Mouse (Mus musculus): Measurements from ENCODE around the gene Gm28051.
A peak's percentile ranks its signal among the peaks of the same experiment; 100 is the strongest.

Gene Gm28051

DNA sequence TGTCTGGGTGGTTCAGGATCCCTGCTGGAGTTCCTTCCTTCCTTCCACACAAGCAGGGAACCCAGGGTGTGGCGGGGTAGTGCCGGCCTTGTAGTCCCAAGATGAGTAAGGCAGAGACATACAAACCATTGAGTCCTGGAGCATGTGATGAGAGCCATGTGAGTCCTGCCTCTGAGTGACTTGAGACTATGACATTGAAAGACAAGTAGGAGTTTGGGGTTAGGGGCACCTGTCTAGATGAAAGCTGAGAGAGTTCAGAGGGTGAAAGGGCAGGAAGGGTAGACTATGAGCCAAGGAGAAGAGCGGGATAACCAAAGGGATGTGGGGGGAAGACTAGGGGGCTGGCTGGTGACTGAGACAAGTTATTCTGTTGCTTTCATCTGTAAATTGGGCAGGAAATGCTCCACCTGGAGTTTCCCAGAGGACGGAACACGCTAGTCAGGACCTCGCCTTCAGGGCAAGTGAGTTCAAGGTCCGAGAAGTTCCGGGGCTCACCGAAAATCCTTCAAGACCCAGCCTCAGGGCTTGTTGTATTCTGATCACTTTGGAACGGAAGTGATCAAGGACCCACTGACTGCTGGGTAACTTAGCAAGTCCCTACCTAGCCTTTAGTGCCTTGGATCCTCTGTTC, 50.6 kb downstream of the Gm28051 start:
- DNase-seq (ENCODE audit: low read depth, low spot score): peak; percentile 97

DNA sequence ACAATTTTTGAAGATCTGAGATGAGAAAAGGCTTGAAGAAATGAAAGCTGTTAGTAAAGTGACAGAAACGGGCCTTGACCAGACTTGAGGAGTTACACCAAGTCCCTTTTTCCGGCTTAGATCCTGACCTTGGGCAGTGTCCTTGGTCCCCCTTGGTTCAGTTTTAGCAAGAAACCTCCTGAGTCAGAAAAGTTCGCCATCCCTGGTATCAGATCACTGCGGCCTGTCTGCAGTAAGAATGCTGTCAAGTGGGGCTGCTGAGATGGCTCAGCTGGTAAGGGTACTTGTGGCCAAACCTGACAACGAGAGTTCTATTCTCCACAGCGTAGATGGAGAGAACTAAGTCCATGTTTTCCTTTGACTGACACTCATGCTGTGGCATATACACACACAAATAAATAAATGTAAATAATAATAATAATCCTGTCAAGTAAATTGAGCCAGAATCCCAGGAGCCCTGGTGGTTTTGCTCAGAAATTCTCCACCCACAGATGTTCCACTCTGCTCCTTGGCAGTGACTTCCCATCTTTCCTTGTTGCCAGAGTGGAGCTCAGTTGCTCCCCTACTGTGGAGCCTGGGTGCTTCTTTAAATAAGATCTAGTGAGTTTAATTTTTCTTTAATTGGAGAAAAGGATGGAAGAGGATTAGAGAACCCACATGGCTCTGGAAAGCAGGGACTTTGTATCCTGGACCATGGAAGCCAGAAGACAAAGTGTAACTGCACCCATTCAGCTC, 51.5 kb downstream of the Gm28051 start:
- peak; percentile 60 for DNase-seq (ENCODE audit: low read depth, low spot score)

DNA sequence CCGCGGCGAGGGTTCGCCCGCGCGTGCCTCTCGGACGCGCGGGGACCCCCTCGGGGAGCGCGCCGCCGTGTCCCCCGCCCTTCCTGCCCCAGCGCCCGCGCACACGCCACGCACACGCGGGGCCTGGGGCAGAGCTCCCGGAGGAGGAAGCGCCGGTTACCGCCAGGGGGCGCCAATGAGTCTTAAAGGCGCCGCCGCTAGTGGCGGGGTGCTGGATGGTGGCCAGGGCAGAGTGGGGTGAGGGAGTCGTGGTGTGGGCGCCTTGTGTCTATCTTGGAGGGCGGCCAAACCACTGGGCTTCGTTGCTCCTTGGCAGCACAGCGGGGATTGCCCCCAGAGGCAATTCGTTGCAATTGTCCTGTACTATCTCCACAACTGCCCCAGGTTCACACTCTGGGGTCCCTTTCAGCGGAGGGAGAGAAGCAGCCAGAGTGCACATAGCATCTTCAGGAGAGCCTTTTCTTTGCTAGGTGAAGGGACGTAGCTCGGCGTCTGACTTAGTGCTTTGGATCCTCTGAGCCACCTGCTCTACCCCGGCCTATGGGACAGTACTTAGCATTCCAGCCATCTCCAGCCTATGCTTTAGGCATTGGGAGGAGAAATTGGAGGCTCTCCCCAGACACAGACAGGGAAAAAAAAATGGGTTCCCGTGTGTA, 52.2 kb downstream of the Gm28051 start:
- peak; percentile 75 for DNase-seq (ENCODE audit: low read depth, low spot score)

DNA sequence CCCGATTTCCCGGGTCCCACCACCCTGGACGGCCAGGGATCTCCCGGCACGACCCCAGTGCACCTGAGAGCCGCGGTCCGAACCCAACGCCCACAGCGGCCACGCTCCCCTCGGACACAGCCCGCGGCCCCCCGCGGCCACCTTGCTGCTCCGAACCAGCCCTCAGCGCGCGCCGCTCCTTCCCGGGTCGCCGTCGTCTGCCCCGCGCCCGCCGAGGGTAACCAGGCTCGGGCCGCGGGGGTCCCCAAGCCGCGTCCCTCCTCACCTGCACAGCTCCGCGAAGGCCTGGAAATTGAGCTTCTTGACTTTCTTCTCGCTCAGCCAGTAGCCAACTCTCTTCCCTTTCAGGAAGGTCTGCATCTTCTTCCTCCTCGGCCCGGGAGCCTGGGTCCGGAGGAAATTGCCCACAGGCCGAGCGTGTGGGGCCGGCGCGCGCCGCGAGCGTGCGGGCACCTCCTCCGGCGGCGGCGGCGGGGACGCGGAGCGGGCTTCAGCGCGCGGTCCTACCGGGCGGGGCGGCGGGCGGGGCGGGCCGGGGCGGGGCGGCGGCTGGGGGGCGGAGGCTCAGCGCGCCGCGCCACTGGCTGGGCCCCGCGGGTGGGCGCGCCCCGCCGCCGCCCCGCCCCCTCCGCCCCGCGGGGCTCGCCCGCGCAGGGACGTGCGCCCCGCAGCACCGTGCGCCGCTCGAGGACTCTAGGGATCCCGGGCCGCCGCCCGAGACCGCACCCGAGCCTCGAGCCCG, 52.9 kb downstream of the Gm28051 start, which contains the start of gene Itpk1:
Gene Itpk1 (minus strand): TSS at position 474 of the 742 bp plus-strand sequence.
- DNase-seq (ENCODE audit: low read depth, low spot score): peak; percentile 39

DNA sequence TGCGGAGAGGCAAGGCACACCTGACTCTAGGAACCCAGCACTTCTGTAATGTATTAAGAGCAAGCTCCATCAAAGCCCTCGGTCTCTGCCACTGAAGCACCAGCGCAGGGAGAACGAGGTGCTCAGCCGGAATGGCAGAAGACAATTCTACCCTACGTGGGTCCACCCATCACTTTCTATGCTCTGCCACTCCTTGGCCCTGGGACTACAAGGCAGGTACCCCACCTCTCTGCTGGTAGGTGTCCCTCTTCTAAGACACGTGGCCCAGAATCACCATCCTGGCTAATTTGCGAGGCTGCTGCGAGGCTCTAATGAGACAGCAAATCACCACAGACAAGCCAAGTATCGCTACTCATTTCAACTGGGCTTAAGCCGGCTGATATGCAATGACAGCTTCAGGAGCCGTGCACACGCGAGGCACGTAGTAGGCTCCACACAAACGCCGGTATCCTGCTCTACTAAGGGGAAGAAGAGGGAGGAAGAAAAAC, 53.6 kb downstream of the Gm28051 start:
- DNase-seq (ENCODE audit: low read depth, low spot score): no peak

DNA sequence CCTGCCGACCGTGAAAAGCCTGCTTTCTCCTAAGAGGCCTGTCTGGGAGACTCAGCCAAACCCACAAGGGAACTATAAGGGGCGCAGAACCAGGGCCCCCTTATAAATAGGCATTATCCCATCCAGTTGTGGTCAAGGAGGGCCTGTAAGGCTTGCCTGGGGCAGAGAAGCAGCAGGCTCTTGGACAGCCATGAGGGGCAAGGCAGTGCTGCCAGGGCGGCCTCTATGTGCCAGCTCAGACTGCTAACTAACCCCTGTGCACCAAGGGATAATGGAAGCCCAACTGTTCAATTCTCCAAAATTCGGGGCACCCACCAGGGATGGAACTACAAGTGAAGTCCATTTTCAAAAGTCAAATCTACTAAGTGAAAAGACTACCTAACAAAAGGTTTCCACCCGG, 54.1 kb downstream of the Gm28051 start:
- no peak for DNase-seq (ENCODE audit: low read depth, low spot score)

DNA sequence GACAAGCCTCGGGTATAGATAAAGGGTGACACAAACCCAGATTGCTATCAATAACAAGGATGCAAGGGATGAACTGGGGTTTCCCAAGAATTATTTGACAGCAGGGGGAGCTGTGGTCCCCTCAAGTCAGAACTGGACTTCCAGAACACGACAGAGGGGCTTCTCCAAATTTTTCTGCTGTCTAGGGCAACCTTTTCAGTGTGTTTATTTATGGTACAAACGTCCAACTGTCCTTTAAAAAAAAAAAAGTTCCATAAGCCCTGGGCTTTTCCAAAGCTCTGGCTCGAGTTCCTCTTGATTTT, 54.5 kb downstream of the Gm28051 start:
- DNase-seq (ENCODE audit: low read depth, low spot score): peak; percentile 71

DNA sequence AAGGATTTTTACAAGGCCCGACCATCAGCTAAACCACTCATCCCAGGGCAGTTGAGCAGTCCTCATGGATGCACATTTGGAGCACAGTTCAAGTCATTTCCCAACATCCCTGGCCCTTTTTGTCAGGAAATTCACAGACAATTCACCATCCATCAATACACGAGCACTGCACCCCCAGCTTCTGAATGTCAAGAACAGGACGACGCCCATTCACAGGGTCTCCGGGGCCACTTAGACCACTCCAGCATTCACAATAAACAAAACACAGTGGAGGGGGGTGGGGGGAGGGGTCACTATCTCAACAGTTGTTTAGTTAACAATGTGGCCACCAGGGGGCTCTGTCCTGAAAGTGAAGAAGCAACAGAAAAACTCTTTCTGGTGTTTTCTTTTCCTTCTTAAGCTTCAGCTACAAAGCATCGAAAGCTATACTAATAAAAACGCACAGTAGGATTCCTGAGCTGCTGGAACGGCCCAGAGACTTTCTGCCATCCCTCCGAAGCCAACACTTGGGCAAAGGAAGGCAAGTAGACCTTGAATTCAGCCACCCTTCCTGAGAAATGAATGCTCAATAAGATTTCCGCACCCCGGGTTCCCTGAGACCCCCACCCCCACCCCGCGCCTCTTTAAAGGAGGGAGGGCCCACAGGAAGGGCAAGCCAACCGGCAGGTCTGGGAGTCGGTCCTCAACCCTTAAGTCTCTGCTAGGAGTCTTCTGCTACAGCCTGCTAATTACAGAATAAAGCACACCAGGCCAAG, 55.0 kb downstream of the Gm28051 start:
- DNase-seq (ENCODE audit: low read depth, low spot score): peak; percentile 89

DNA sequence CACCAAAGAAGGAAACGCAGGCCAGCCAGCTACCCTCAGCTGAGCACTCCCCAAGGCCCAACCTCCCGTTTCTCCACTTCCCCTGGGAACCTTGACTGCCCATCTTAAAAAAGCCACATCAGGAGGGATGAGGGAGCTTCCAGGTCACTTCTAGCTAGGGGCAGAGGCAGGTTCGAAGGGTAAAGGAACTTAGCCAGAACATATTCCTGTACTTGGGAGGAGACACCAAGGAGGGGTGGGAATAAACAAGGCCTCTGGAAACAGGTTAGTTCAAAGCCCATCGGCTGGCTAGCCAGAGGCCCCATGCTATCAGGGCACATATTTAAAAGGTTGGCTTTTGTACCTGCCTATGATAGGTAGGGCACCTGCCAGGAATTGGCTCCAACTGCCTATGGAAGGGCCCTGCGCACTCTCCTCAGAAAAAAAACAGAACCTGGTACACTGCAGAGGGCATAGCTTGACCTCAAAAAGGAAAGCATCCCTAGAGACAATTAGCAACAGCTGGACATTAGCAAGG, 55.8 kb downstream of the Gm28051 start:
- DNase-seq (ENCODE audit: low read depth, low spot score): no peak

DNA sequence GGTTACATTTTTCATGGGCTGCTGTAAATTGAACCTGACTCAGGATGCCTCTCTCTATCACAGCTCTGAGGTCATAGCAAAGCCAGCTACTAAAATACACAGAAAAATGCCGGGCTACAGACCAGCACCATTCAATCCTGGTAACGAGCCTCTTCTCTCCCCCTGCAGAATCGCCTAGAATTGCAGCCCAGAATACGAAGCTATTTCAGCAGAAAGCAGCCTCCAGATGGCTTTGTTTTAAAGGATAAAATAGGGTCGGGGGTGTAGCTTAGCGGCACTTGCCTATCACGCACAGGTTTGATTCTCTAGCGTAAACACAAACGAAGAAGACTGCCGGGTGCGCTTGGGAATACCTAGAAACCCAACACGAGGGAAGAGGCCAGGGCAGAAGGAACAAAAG, 57.1 kb downstream of the Gm28051 start:
- DNase-seq (ENCODE audit: low read depth, low spot score): no peak

DNA sequence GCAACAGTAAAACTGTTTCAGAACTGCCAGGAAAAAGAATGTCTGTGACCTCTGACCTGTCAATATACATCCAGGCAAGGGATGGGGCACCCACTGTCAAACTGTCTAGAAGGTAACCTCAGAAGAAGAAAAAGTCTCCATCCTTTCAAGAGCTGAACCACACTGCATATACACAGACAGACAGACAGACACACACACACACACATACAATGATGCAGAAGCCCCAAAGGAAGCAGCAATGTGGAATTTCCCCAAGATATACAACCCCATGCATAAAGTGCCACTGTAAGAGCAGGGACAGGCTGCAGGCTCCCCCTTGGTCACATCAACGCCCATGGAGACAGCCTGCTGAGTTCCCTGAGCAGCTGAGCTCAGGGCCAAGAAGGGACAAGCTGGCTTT, 58.4 kb downstream of the Gm28051 start:
- DNase-seq (ENCODE audit: low read depth, low spot score): no peak

DNA sequence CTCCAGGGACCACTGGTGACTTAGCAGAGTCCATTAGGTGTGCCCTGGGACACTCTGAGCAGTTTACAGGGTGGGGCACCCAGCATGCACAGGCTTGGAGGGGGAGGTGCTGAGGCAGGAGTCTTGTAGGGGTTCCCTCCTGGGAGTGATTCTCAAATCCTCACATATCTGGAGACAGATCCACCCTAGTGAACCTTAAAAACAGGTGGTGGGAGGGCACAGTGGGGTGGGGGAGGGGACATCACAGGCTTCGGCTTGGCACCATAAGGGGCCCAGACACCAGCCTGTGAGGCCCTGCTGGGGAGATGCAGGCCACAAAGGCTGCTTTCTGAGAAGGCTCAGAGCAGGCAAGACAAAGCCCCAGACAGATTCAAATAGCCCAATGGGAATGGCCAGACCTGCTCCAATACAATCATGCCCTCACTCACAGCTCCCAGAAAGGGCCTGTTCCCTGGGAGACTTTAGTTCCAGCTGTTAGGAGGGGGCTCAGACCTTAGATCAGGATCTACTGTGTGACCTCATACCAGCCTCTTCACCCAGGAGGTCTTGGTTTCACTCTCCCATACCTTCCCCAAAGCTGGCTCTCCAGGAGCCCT, 59.4 kb downstream of the Gm28051 start:
- no peak for DNase-seq (ENCODE audit: low read depth, low spot score)

DNA sequence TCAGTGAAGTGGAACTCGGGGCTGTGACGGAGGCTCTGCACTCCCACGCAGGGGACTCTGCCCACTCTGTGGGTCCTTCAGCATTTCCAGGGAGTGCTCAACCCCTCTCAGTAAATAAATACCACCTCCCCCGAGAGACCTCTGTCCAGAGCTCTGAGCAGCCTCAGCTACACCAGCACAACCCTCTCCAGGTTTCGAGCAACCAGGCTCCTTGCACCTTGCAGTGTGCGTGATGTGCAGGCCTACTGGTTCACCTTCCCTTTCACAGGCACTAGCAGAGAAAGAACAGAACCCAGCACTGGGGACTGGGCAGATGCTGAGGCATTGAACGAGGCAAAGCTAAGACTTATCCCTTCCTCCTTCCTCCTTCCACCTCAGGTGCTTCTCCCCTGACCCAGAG, 60.2 kb downstream of the Gm28051 start:
- DNase-seq (ENCODE audit: low read depth, low spot score): no peak

DNA sequence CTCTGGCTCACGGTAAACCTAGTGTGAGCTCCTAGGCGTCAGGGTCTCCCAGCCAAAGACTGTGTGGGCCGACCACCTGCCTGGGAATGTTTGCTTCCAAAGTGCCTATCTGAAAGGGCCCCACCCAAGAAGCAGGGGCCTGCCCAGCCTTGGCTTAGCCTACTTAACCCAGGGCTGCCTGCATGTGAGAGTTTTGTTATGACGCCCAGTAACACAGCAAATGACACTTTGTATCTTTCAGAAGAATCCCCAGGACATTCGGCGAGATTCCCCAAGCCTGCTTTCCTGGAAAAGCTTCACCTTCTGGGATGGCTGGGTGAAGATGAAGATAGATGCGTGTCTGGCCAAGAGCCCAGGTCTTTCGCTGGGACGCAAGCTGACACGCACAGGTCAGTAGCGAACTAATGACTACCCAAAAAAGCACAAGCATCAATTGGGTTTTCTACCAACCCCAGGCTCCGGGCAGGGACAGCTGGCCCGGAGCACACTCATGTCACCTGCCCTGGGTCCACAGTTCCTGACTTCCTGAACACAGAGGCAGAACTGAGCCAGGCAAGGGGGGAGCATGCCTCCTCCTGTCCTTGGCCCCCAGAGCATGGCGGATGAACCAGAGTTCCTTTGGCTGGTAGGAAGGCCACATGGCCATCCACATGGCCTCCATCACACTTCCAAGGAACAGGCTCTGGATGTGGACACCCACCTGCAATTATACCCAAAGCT, 60.8 kb downstream of the Gm28051 start:
- DNase-seq (ENCODE audit: low read depth, low spot score): no peak

DNA sequence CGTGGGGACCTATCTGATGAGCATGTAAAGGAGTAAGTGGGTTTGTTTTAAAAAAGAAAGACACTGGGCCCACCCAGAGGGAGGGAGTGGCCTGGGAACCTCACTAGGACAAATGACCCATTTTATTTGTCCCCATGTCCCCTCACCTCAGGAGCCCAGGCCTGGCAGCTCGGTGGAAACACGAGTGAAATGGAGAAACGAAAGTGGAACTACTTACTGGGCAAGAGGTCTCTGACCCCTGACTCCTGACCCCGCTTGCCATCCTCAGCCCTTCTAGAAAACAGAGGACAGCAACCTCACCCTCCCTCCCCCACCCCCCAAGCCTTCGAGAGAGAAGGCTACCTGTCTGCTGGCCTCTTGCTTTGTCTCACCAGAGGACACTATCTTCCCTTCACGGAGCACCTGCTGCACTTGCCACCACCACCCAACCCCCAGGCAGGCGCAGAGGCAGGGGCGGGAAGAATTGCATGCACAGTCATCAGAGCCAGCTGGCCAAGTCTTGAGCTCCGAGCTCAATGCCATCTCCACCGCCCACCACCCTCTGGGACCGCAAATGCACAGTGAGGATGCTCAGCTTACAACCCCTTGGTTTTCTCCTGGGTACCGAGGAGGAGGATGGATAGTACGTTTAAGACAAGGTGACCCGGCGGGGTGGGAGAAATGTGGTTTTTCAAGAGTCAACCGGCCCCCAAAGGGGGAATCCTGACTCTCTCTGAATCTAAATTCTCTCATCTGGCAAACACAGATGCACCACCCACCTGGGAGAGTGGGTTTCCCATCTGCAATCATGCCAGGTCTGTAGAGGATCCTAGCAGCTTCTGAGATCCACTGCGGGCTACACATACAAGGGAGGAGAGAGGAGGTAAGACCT, 62.0 kb downstream of the Gm28051 start:
- DNase-seq (ENCODE audit: low read depth, low spot score): no peak

DNA sequence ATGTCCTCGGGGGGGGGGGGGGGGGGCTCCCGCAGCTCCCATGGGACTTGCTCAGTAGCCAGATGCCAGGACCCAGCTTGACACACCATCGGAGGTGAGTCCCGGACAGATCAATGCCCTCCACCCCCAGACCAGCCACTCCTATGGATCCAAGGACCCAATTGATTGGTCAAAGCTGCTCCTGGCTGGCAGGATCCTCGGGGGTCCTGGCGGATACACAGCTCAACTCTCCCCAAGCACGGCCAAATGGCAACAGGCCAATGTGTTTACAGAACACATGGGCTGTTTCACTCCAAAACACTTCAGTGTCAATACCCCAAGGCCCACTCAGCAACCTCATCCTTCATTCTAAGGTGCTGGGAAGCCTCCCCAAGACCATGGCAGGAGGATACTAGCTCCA, 65.8 kb downstream of the Gm28051 start:
- DNase-seq (ENCODE audit: low read depth, low spot score): no peak

DNA sequence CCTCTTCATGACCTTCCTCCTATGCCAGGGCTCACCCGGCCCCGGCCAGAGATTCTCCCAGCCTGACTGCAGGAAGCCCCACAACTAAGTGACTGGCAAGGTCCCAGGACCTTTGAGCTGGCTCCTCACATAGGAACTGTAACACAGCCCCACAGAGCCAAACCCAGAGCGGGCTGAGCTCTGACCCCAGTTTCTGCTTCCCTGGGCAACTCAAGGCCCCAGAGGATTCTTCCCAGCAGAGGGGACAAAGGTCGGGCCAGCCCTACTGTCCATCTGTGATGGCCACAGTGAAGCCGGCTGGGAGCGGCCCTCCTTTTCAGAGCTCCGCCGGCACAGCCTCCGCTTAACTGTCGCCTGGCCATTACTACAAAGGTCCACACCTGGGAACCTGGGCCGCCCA, 66.4 kb downstream of the Gm28051 start:
- no peak for DNase-seq (ENCODE audit: low read depth, low spot score)

DNA sequence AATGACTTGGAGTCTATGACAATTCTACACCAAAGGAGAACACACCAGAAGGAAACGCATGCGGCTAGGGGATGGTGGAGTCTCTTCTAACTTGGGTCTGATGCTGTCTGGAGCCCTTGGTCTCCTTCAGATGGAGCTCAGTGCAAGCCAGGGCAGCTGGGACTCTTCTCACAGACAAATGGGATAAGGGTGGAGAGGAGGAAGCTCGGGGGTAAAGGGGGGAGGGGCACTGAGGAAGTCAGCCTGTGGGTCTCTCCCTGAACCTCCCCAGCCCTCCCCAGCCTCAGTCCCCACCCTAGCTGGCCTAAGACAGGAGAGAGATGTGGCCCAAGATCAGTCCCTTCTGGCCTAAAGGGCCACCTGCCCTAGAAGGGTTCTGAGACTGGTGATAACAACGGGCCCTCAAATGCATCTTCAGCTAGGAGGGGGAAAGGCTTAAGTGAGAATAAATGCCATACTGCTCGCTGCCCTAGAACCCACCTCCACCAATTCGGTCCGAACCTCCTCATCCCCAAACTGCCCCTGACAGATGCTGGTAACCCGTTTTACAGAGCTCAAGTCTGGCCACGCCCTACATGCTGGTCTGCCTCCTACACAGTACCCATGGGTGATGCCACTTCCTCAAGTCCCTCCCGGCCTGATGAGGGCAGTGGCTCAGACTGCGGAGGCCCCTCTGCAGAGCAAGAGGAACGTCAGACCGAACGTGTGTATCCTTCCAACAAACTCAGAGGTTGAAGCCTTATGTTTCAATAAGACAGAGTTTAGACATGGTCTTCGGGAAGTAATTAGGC, 67.6 kb downstream of the Gm28051 start:
- DNase-seq (ENCODE audit: low read depth, low spot score): peak; percentile 31
